Mouse (Mus musculus) CH12.LX (cell line): ENCODE data around the gene Ggps1.

Experiments
- BHLHE40 ChIP-seq: IDR thresholded peaks from 2 replicates; pipeline ENCODE4 v1.6.1; 2011; ENCODE audit warnings: mild to moderate bottlenecking, low read depth, low read length, improper control_type of control experiment
- CTCF ChIP-seq, 2 experiments: IDR thresholded peaks in 1 of 2; conservative IDR thresholded peaks in 1 of 2; 2 replicates each; pipeline ENCODE4 v1.5.1; 2011 to 2012; ENCODE audit warnings: low read depth in 2 of 2, low read length in 2 of 2, improper control_type of control experiment in 1 of 2, inconsistent platforms in 1 of 2, mild to moderate bottlenecking in 1 of 2, moderate library complexity in 1 of 2
- HCFC1 ChIP-seq: IDR thresholded peaks from 2 replicates; pipeline ENCODE4 v1.6.1; 2012; ENCODE audit warnings: low read depth, mild to moderate bottlenecking, inconsistent platforms, low read length, improper control_type of control experiment
- JUND ChIP-seq: conservative IDR thresholded peaks from 2 replicates; pipeline ENCODE4 v1.6.1; 2011; ENCODE audit warnings: low read depth, low read length, improper control_type of control experiment
- MAFK ChIP-seq: IDR thresholded peaks from 2 replicates; pipeline ENCODE4 v1.6.1; 2011; ENCODE audit warnings: low read length, improper control_type of control experiment; ENCODE audit not compliant: insufficient replicate concordance
- NELFE ChIP-seq: IDR thresholded peaks from 2 replicates; pipeline ENCODE4 v1.6.1; 2011; ENCODE audit warnings: low read depth, low read length, improper control_type of control experiment
- POLR2A ChIP-seq: IDR thresholded peaks from 2 replicates; pipeline ENCODE4 v1.6.1; 2011; ENCODE audit warnings: low read depth, mild to moderate bottlenecking, improper control_type of control experiment, low read length
- RAD21 ChIP-seq: IDR thresholded peaks from 2 replicates; pipeline ENCODE4 v1.6.1; 2011; ENCODE audit warnings: low read depth, mild to moderate bottlenecking, low read length, improper control_type of control experiment, moderate library complexity
- SMC3 ChIP-seq: IDR thresholded peaks from 2 replicates; pipeline ENCODE4 v1.6.1; 2011; ENCODE audit warnings: low read depth, low read length, improper control_type of control experiment
- USF1 ChIP-seq: IDR thresholded peaks from 2 replicates; pipeline ENCODE4 v1.6.1; 2014; ENCODE audit warnings: low read depth, mild to moderate bottlenecking, inconsistent platforms, low read length, improper control_type of control experiment
- ZKSCAN1 ChIP-seq: IDR thresholded peaks from 2 replicates; pipeline ENCODE4 v1.6.1; 2012; ENCODE audit warnings: low read depth, inconsistent platforms, low read length, improper control_type of control experiment, borderline replicate concordance
- ZNF384 ChIP-seq: IDR thresholded peaks from 2 replicates; pipeline ENCODE4 v1.6.1; 2012; ENCODE audit warnings: low read depth, low read length, improper control_type of control experiment, inconsistent platforms

DNA sequence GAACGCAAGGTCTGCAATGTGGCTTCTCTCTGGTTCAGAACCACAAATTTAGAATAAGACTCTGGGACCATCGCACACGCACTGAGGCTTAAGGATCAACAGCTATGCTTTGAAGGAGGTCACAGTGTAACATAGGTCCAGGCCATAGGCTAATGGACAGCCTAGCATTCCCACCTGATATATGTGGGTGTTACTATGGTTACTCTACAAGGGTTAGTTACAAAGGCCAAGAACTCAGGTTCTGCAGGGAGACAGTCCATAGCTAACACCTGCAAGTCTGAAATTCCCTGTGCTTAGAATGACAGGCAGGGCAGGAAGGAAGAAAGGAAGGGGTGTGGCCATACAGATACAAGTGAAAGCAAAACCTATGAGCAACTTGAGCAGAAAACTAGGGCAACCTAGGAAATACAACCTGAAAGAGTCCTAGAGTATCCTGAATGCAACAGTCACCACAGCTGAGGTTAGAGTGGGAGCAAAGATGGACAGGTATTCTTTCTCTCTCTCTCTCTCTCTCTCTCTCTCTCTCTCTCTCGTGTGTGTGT is 51.8 kb downstream of the Ggps1 start:
- no peak for TF ChIP-seq POLR2A
- TF ChIP-seq ZKSCAN1 = no peak
- no peak for TF ChIP-seq MAFK
- no peak for TF ChIP-seq SMC3
- TF ChIP-seq NELFE = no peak
- TF ChIP-seq RAD21 = no peak
- no peak for TF ChIP-seq ZNF384
- TF ChIP-seq BHLHE40 = no peak
- no peak for TF ChIP-seq USF1
- no peak for TF ChIP-seq JUND
- TF ChIP-seq CTCF (conservative IDR thresholded peaks at IDR 0.05 in 1 of 2, IDR thresholded peaks at IDR 0.05 in 1 of 2; ENCODE audit: low read depth in 2 of 2, low read length in 2 of 2) = no peak
- TF ChIP-seq HCFC1 = no peak
